ENCODE assay signal across 9 mouse cellular contexts in genomic region chr11:117783089-117783488, GRCm38 (mm10). TPM values are rescaled to one million over a fixed set of nuclear protein-coding genes. Genes with fewer than 3 reads are reported as not detected.
DNase-seq lines count a peak whose midpoint lies in the region; ATAC-seq and TF ChIP-seq lines count a peak whose summit lies in the region.
"Had no signal": no experiment of that assay in that cellular context is flagged by ENCODE, and none has a peak within 500 bp of the region (broad histone marks: within the 10 kb centered on the region; RNA-seq: fewer than 3 reads in every experiment).

No protein-coding gene starts in this region.

- in situ Hi-C loops in CH12.LX (cut with MboI; ENCODE audit: low pct_ligation_motif_present, low pct_unique_long_range_greater_than_20kb, low sequenced_read_pairs), result no loop called here

- WGBS in embryonic facial prominence, embryonic 11.5 days, result 4% methylated on average over 31 of the region's 31 CpGs
- WGBS in heart, embryonic 15.5 days, result 3% methylated on average over 31 of the region's 31 CpGs
- 13% methylated on average over 31 of the region's 31 CpGs for WGBS in macrophage (ENCODE audit: missing documents)

- H3K4me2 ChIP-seq in CH12.LX (ENCODE audit: insufficient read depth, low read depth, poor library complexity, severe bottlenecking), result no peak overlapping the region
- H3K4me2 ChIP-seq in embryonic facial prominence, embryonic 11.5 days (ENCODE audit: low read depth, low read length), result peak overlapping the region; percentile 62
- H3K4me2 ChIP-seq in heart, embryonic 15.5 days, result peak overlapping the region; percentile 96

- no peak for ATAC-seq in embryonic facial prominence, embryonic 11.5 days (replicated peaks; ENCODE audit: insufficient number of reproducible peaks, low FRiP score, low TSS enrichment, low read depth)
- peak; percentile 11; the same call in 1 of the 2 replicates for ATAC-seq in heart, embryonic 15.5 days (replicated peaks; ENCODE audit: insufficient number of reproducible peaks, insufficient read depth, low FRiP score, low read depth)

- H3K27me3 ChIP-seq in CH12.LX (replicated peaks), result no peaks in the 10 kb centered on the region
- peaks cover 5% of the 10 kb centered on the region for H3K27me3 ChIP-seq in embryonic facial prominence, embryonic 11.5 days (ENCODE audit: control insufficient read depth, insufficient read depth, low read length)
- no peaks in the 10 kb centered on the region; the same call in 1 of the 2 replicates for H3K27me3 ChIP-seq in heart, embryonic 15.5 days

- DNase-seq in adrenal gland, adult (ENCODE audit: inconsistent age in 2 of 2, low spot score in 1 of 2), result peak; percentile 53 to 78
- DNase-seq in adrenal gland, postnatal 4 days (ENCODE audit: low spot score in 2 of 2), result no peak
- no peak for DNase-seq in CH12.LX (ENCODE audit: extremely low read depth)
- peak; percentile 80 for DNase-seq in embryonic facial prominence, embryonic 11.5 days (ENCODE audit: low spot score)
- peak; percentile 79 to 82 for DNase-seq in layer of hippocampus, postnatal 10 days (ENCODE audit: low spot score in 2 of 2)
- peak; percentile 78 to 86 for DNase-seq in spleen, postnatal 36 days (ENCODE audit: low spot score in 2 of 2)

- TF ChIP-seq EP300 in CH12.LX (IDR thresholded peaks at IDR 0.05; ENCODE audit: low read length), result no peak

- peak; percentile 6 to 59; a peak in 2 of 4 replicates for TF ChIP-seq CTCF in CH12.LX (conservative IDR thresholded peaks at IDR 0.05 in 1 of 2, IDR thresholded peaks at IDR 0.05 in 1 of 2; ENCODE audit: low read depth in 2 of 2, low read length in 2 of 2)

- H3K9ac ChIP-seq in CH12.LX (ENCODE audit: insufficient read depth, low read depth), result no peak overlapping the region
- H3K9ac ChIP-seq in embryonic facial prominence, embryonic 11.5 days (replicated peaks; ENCODE audit: low read length), result peak overlapping the region; percentile 42; the same call in 1 of the 2 replicates
- H3K9ac ChIP-seq in heart, embryonic 15.5 days, result peak overlapping the region; percentile 11

- H3K36me3 ChIP-seq in CH12.LX (replicated peaks in 1 of 2; ENCODE audit: control insufficient read depth in 1 of 2, insufficient read depth in 1 of 2, low read length in 1 of 2), result peaks cover 1 to 40% of the 10 kb centered on the region in 2 experiments
- H3K36me3 ChIP-seq in embryonic facial prominence, embryonic 11.5 days (replicated peaks; ENCODE audit: control insufficient read depth, insufficient read depth, low read depth, low read length), result no peaks in the 10 kb centered on the region
- H3K36me3 ChIP-seq in heart, embryonic 15.5 days, result no peaks in the 10 kb centered on the region; the same call in 1 of the 2 replicates
- H3K36me3 ChIP-seq in macrophage (ENCODE audit: inconsistent target), result no peaks in the 10 kb centered on the region

- no peaks in the 10 kb centered on the region for H3K79me2 ChIP-seq in CH12.LX (replicated peaks; ENCODE audit: control insufficient read depth, extremely low read depth, insufficient read depth, poor library complexity, severe bottlenecking)
- H3K79me2 ChIP-seq in macrophage (ENCODE audit: inconsistent target), result no peaks in the 10 kb centered on the region

- no peak for TF ChIP-seq POLR2A in CH12.LX (IDR thresholded peaks at IDR 0.05; ENCODE audit: low read depth, low read length)

- H3K9me3 ChIP-seq in CH12.LX (replicated peaks; ENCODE audit: low read length), result no peaks in the 10 kb centered on the region
- no peaks in the 10 kb centered on the region for H3K9me3 ChIP-seq in embryonic facial prominence, embryonic 11.5 days (replicated peaks; ENCODE audit: control insufficient read depth, low read length)
- H3K9me3 ChIP-seq in heart, embryonic 15.5 days (replicated peaks), result no peaks in the 10 kb centered on the region

- H3K4me1 ChIP-seq in CH12.LX (ENCODE audit: control insufficient read depth in 1 of 2, insufficient read depth in 2 of 2), result peaks cover 8 to 47% of the 10 kb centered on the region in 2 experiments; a peak in 3 of 4 replicates
- H3K4me1 ChIP-seq in embryonic facial prominence, embryonic 11.5 days (ENCODE audit: control insufficient read depth, insufficient read depth, low read length), result peaks cover 12% of the 10 kb centered on the region
- H3K4me1 ChIP-seq in heart, embryonic 15.5 days (replicated peaks), result peaks cover 56% of the 10 kb centered on the region

- no peak; the same call in 1 of the 2 replicates for TF ChIP-seq RAD21 in CH12.LX (IDR thresholded peaks at IDR 0.05; ENCODE audit: low read depth, low read length)

- H3K4me3 ChIP-seq in CH12.LX (replicated peaks in 1 of 3; ENCODE audit: low read depth in 2 of 3, low read length in 2 of 3, poor library complexity in 1 of 3) (peak overlapping the region in 2 of 3 experiments; percentile 6 to 94), macrophage (ENCODE audit: inconsistent target) (peak overlapping the region; percentile 44)
- peak overlapping the region; percentile 28 for H3K4me3 ChIP-seq in embryonic facial prominence, embryonic 11.5 days (ENCODE audit: low read depth, low read length)
- peak overlapping the region; percentile 61 for H3K4me3 ChIP-seq in heart, embryonic 15.5 days

- H3K27ac ChIP-seq in CH12.LX (ENCODE audit: insufficient read depth, low read depth) (no peak overlapping the region), macrophage (peak overlapping the region; percentile 98)
- H3K27ac ChIP-seq in embryonic facial prominence, embryonic 11.5 days (replicated peaks; ENCODE audit: low read depth, low read length), result no peak overlapping the region
- H3K27ac ChIP-seq in heart, embryonic 15.5 days, result peak overlapping the region; percentile 92

- dilution Hi-C loops in CH12.LX (cut with MboI; ENCODE audit: extremely low pct_ligation_motif_present, extremely low pct_unique_long_range_greater_than_20kb, low sequenced_read_pairs), result no loop called here

RNA-seq across cellular contexts. Expression of gene Tmc6, which starts 1.1 kb away (rescaled TPM):
- total RNA-seq in adrenal gland, postnatal 4 days (2021), result 10 to 100 TPM; 49.7 to 55.0 TPM
- 24.8 and 26.8 TPM in 2 replicates for total RNA-seq in CH12.LX (2012; rRNA removed)
- 16.3 and 16.8 TPM in 2 replicates for total RNA-seq in CH12.LX (2014; rRNA removed)
- polyA plus RNA-seq in CH12.LX (2012; ENCODE audit: insufficient read length, low read depth), result 28.4 and 30.0 TPM in 2 replicates
- 9.9 and 10.7 TPM in 2 replicates for polyA plus RNA-seq in embryonic facial prominence, embryonic 11.5 days (2014; fragmentation: Nextera tagmentation; extraction: Ambion mirVana)
- polyA plus RNA-seq in heart, embryonic 15.5 days (2015; fragmentation: Nextera tagmentation; extraction: Ambion mirVana), result 20.9 and 28.3 TPM in 2 replicates
- 1 to 10 TPM; 5.5 to 5.9 TPM for total RNA-seq in layer of hippocampus, postnatal 10 days (2021)
- 10 to 100 TPM in 24 of 26 experiments, 1 to 10 TPM in 2; 8.5 to 80.6 (median 27.5) TPM for total RNA-seq in macrophage (2018; cell fraction: chromatin; rRNA removed)
- total RNA-seq in macrophage (2018; cell fraction: cytosol; rRNA removed), result 10 to 100 TPM in 14 of 26 experiments, 1 to 10 TPM in 12; 4.6 to 23.6 (median 10.7) TPM
- total RNA-seq in macrophage (2018; cell fraction: nucleus; rRNA removed), result 10 to 100 TPM in 20 of 26 experiments, 1 to 10 TPM in 6; 8.2 to 54.5 (median 17.3) TPM
- 11.1 to 22.1 TPM (median 17.9 TPM) in 3 replicates for polyA plus RNA-seq in macrophage (2018)

RNA-seq across cellular contexts. Expression of gene Tmc8, which starts 1.2 kb away (rescaled TPM):
- total RNA-seq in adrenal gland, postnatal 4 days (2021), result 1 to 10 TPM; 7.1 to 7.6 TPM
- total RNA-seq in CH12.LX (2012; rRNA removed) (4.0 and 6.1 TPM in 2 replicates), CH12.LX (2014; rRNA removed) (1.4 and 2.2 TPM in 2 replicates)
- polyA plus RNA-seq in CH12.LX (2012; ENCODE audit: insufficient read length, low read depth) (8.8 and 9.8 TPM in 2 replicates), macrophage (2018) (3.2 to 4.9 TPM (median 4.8 TPM) in 3 replicates)
- polyA plus RNA-seq in embryonic facial prominence, embryonic 11.5 days (2014; fragmentation: Nextera tagmentation; extraction: Ambion mirVana), result 0.39 and 0.70 TPM in 2 replicates
- 2.7 and 3.8 TPM in 2 replicates for polyA plus RNA-seq in heart, embryonic 15.5 days (2015; fragmentation: Nextera tagmentation; extraction: Ambion mirVana)
- 1 to 10 TPM in 1 of 2 experiments, under 1 TPM in 1; 0.60 to 1.5 TPM for total RNA-seq in layer of hippocampus, postnatal 10 days (2021)
- total RNA-seq in macrophage (2018; cell fraction: chromatin; rRNA removed), result 10 to 100 TPM in 3 of 26 experiments, 1 to 10 TPM in 21, under 1 TPM in 2; 0.33 to 13.2 (median 2.9) TPM
- total RNA-seq in macrophage (2018; cell fraction: cytosol; rRNA removed), result 1 to 10 TPM in 21 of 26 experiments, under 1 TPM in 5; 0.47 to 7.0 (median 2.4) TPM
- 10 to 100 TPM in 3 of 26 experiments, 1 to 10 TPM in 20, under 1 TPM in 3; 0.82 to 13.0 (median 3.1) TPM for total RNA-seq in macrophage (2018; cell fraction: nucleus; rRNA removed)

RNA-seq across cellular contexts. Expression of gene 6030468B19Rik, which starts 14.4 kb away (rescaled TPM):
- total RNA-seq in adrenal gland, postnatal 4 days (2021), result 1 to 10 TPM in 1 of 2 experiments, under 1 TPM in 1; 0.87 to 1.7 TPM
- 0.46 and 0.93 TPM in 2 replicates for total RNA-seq in CH12.LX (2012; rRNA removed)
- 1.3 and 1.5 TPM in 2 replicates for total RNA-seq in CH12.LX (2014; rRNA removed)
- 1.4 and 1.7 TPM in 2 replicates for polyA plus RNA-seq in CH12.LX (2012; ENCODE audit: insufficient read length, low read depth)
- 0.27 and 0.67 TPM in 2 replicates for polyA plus RNA-seq in embryonic facial prominence, embryonic 11.5 days (2014; fragmentation: Nextera tagmentation; extraction: Ambion mirVana)
- 0.34 and 0.65 TPM in 2 replicates for polyA plus RNA-seq in heart, embryonic 15.5 days (2015; fragmentation: Nextera tagmentation; extraction: Ambion mirVana)
- total RNA-seq in layer of hippocampus, postnatal 10 days (2021), result not detected
- not detected for total RNA-seq in macrophage (2018; cell fraction: chromatin; rRNA removed)
- total RNA-seq in macrophage (2018; cell fraction: cytosol; rRNA removed), result not detected
- not detected for total RNA-seq in macrophage (2018; cell fraction: nucleus; rRNA removed)
- polyA plus RNA-seq in macrophage (2018), result not detected in 3 replicates

RNA-seq across cellular contexts. Expression of gene Gm20708, which starts 26.4 kb away (rescaled TPM):
- 1 to 10 TPM; 2.1 to 3.0 TPM for total RNA-seq in adrenal gland, postnatal 4 days (2021)
- total RNA-seq in CH12.LX (2012; rRNA removed) (0.59 and 1.0 TPM in 2 replicates), CH12.LX (2014; rRNA removed) (0.50 TPM in 1 of 2 replicates, not detected in the other)
- polyA plus RNA-seq in CH12.LX (2012; ENCODE audit: insufficient read length, low read depth) (0.80 and 1.6 TPM in 2 replicates), macrophage (2018) (0.79 to 1.5 TPM (median 1.5 TPM) in 3 replicates)
- polyA plus RNA-seq in embryonic facial prominence, embryonic 11.5 days (2014; fragmentation: Nextera tagmentation; extraction: Ambion mirVana), result 0.17 TPM in 1 of 2 replicates, not detected in the other
- 0.97 and 1.5 TPM in 2 replicates for polyA plus RNA-seq in heart, embryonic 15.5 days (2015; fragmentation: Nextera tagmentation; extraction: Ambion mirVana)
- 1 to 10 TPM; 3.4 to 3.5 TPM for total RNA-seq in layer of hippocampus, postnatal 10 days (2021)
- total RNA-seq in macrophage (2018; cell fraction: chromatin; rRNA removed), result 10 to 100 TPM in 20 of 26 experiments, 1 to 10 TPM in 6; 2.7 to 18.9 (median 12.5) TPM
- total RNA-seq in macrophage (2018; cell fraction: cytosol; rRNA removed), result 1 to 10 TPM in 15 of 26 experiments, under 1 TPM in 11; 0.44 to 2.5 (median 1.1) TPM
- total RNA-seq in macrophage (2018; cell fraction: nucleus; rRNA removed), result 10 to 100 TPM in 5 of 26 experiments, 1 to 10 TPM in 21; 1.1 to 15.8 (median 6.8) TPM
- polyA plus RNA-seq: large intestine, adult 2 months had no signal

RNA-seq across cellular contexts. Expression of gene Syngr2, which starts 26.4 kb away (rescaled TPM):
- 10 to 100 TPM; 81.3 to 86.8 TPM for total RNA-seq in adrenal gland, postnatal 4 days (2021)
- total RNA-seq in CH12.LX (2012; rRNA removed) (362 and 409 TPM in 2 replicates), CH12.LX (2014; rRNA removed) (395 and 553 TPM in 2 replicates)
- polyA plus RNA-seq in CH12.LX (2012; ENCODE audit: insufficient read length, low read depth) (513 and 654 TPM in 2 replicates), macrophage (2018) (138 to 194 TPM (median 167 TPM) in 3 replicates)
- 30.4 and 32.9 TPM in 2 replicates for polyA plus RNA-seq in embryonic facial prominence, embryonic 11.5 days (2014; fragmentation: Nextera tagmentation; extraction: Ambion mirVana)
- 84.6 and 105 TPM in 2 replicates for polyA plus RNA-seq in heart, embryonic 15.5 days (2015; fragmentation: Nextera tagmentation; extraction: Ambion mirVana)
- 10 to 100 TPM; 11.3 to 12.3 TPM for total RNA-seq in layer of hippocampus, postnatal 10 days (2021)
- 10 to 100 TPM; 31.8 to 86.4 (median 54.3) TPM for total RNA-seq in macrophage (2018; cell fraction: chromatin; rRNA removed)
- total RNA-seq in macrophage (2018; cell fraction: cytosol; rRNA removed), result 100 to 1,000 TPM; 120 to 182 (median 142) TPM
- 100 to 1,000 TPM in 14 of 26 experiments, 10 to 100 TPM in 12; 59.2 to 135 (median 103) TPM for total RNA-seq in macrophage (2018; cell fraction: nucleus; rRNA removed)

Comparison
In these comparisons a context has a peak if more than half of its experiments do, and no peak if none do; other contexts are left out.
1. DNase-seq: peak in adrenal gland, adult (2 of 2), embryonic facial prominence, embryonic 11.5 days (single experiment), layer of hippocampus, postnatal 10 days (2 of 2) and spleen, postnatal 36 days (2 of 2); none in adrenal gland, postnatal 4 days (0 of 2) and CH12.LX (single experiment).
2. H3K27ac ChIP-seq: peak in heart, embryonic 15.5 days (single experiment) and macrophage (single experiment); none in CH12.LX (single experiment) and embryonic facial prominence, embryonic 11.5 days (single experiment).
3. Peak in every context shown above with its lines, with median percentiles within 50 percentile points of each other: H3K4me3 ChIP-seq.